Mouse (Mus musculus): Measurements from ENCODE around the gene Kif22. TPM values are rescaled to one million over a fixed set of nuclear protein-coding genes. Genes with fewer than 3 reads are reported as not detected.

Kif22 gene
- total and polyA plus RNA-seq, 3 experiments = 57.7 to 298 (median 119) TPM

GRCm38 (mm10) chr7:127024755-127025555 lies 17.3 kb downstream of the Kif22 start (continued):
- TF ChIP-seq CTCF (IDR thresholded peaks at IDR 0.05 in 2 of 3, conservative IDR thresholded peaks at IDR 0.05 in 1 of 3; ENCODE audit: control insufficient read depth in 1 of 3, insufficient read depth in 1 of 3, low read depth in 2 of 3, low read length in 3 of 3, poor library complexity in 1 of 3, severe bottlenecking in 1 of 3) = peak; percentile 26 to 52 (median 27); a peak in 5 of 6 replicates
- no peak for TF ChIP-seq NELFE (IDR thresholded peaks at IDR 0.05; ENCODE audit: low read depth, low read length)
- TF ChIP-seq TCF12 (IDR thresholded peaks at IDR 0.05; ENCODE audit: low read depth, low read length) = no peak; the same call in 1 of the 2 replicates
- TF ChIP-seq GATA1 (IDR thresholded peaks at IDR 0.05; ENCODE audit: low read depth, low read length) = no peak
- TF ChIP-seq ZMIZ1 (IDR thresholded peaks at IDR 0.05; ENCODE audit: low read depth, low read length) = no peak
- peak; percentile 67 for TF ChIP-seq POLR2AphosphoS2 (IDR thresholded peaks at IDR 0.05; ENCODE audit: low read length)
- 0 out of 2 replicates have a peak, but pooled peaks have one; percentile 37 for TF ChIP-seq POLR2AphosphoS5 (IDR thresholded peaks at IDR 0.05; ENCODE audit: borderline replicate concordance, low read depth, low read length)
- TF ChIP-seq HCFC1 (IDR thresholded peaks at IDR 0.05; ENCODE audit: low read depth, low read length) = no peak; the same call in 1 of the 2 replicates
- peak; percentile 63 for TF ChIP-seq SIN3A (IDR thresholded peaks at IDR 0.05; ENCODE audit: low read length)
- no peak for TF ChIP-seq E2F4 (IDR thresholded peaks at IDR 0.05; ENCODE audit: borderline replicate concordance, low read depth, low read length)
- no peak for TF ChIP-seq BHLHE40 (IDR thresholded peaks at IDR 0.05; ENCODE audit: borderline replicate concordance, low read depth, low read length)
- no peak for TF ChIP-seq ELF1 (IDR thresholded peaks at IDR 0.05; ENCODE audit: low read depth, low read length)
- no peak; a peak in 1 of 4 replicates for TF ChIP-seq EP300 (IDR thresholded peaks at IDR 0.05; ENCODE audit: low read depth in 1 of 2, low read length in 2 of 2)
- TF ChIP-seq MXI1 (IDR thresholded peaks at IDR 0.05; ENCODE audit: low read depth, low read length) = peak; percentile 83
- no peak for TF ChIP-seq GABPA (IDR thresholded peaks at IDR 0.05; ENCODE audit: low read depth, low read length)
- no peak for TF ChIP-seq USF2 (IDR thresholded peaks at IDR 0.05; ENCODE audit: borderline replicate concordance in 1 of 2, insufficient read depth in 1 of 2, low read depth in 1 of 2, low read length in 2 of 2)
- TF ChIP-seq RCOR1 (IDR thresholded peaks at IDR 0.05; ENCODE audit: low read depth, low read length) = no peak
- TF ChIP-seq MAZ (IDR thresholded peaks at IDR 0.05; ENCODE audit: low read depth, low read length) = no peak
- TF ChIP-seq POLR2A (IDR thresholded peaks at IDR 0.05; ENCODE audit: control insufficient read depth in 1 of 2, insufficient read depth in 1 of 2, low read depth in 1 of 2, low read length in 2 of 2, poor library complexity in 1 of 2) = peak; percentile 48 to 79; a peak in 2 of 4 replicates

DNA sequence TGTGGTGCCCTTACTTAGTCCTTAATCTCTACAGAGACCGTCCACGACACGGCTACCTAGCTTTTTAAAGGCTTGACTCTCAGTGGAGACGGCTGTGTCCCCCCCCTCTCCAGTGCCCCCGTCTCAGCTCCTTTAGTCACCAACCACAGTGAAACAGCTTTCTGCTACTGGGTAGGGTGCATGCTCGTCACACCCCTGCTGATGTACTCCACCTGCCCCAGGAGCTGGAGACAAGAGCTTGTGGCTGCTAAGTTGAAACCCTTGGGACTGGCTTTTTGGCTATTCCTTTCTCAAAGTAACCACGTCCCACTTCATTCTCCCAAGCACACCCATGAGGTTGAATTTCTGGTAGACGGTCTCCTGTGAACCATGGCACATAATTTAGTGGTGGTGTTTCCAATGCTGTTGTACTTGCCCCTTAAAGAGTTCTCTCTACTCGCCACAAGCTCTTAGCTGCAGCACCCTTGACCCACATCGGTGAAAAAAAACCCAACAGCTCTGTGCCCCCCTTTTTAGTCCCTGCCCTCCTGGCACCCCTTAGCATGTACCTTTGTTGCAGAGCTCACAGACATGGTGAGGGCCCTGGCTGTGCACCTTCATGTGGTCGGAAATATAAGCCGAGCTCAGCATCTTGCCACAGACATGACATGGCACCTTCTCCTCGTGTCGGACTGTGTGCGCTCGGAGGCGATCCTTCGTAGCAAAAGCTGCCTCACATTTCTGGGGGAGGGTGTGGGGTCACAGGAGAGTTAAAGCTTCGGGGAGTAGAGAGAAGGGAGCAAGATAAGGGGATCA lies 18.2 kb downstream of the Kif22 start:
- peak overlapping the region; percentile 59 to 86 for H3K4me3 ChIP-seq (ENCODE audit: control insufficient read depth in 1 of 2, insufficient read depth in 1 of 2, low read depth in 2 of 2, low read length in 2 of 2)
- H3K79me2 ChIP-seq (ENCODE audit: control insufficient read depth, insufficient read depth, low read length, poor library complexity) = peaks cover 41% of the 10 kb centered on the region
- H3K4me1 ChIP-seq (ENCODE audit: control insufficient read depth in 1 of 2, insufficient read depth in 2 of 2, low read length in 2 of 2) = peaks cover 4 to 30% of the 10 kb centered on the region in 2 experiments; a peak in 3 of 4 replicates
- peaks cover 2 to 28% of the 10 kb centered on the region in 2 experiments; a peak in 3 of 4 replicates for H3K36me3 ChIP-seq (ENCODE audit: control insufficient read depth in 1 of 2, insufficient read depth in 2 of 2, low read length in 2 of 2)
- no peaks in the 10 kb centered on the region for H3K9me3 ChIP-seq (replicated peaks; ENCODE audit: insufficient read depth, low read length)
- TF ChIP-seq BHLHE40 (IDR thresholded peaks at IDR 0.05; ENCODE audit: borderline replicate concordance, low read depth, low read length) (no peak), MYB (IDR thresholded peaks at IDR 0.05; ENCODE audit: low read depth, low read length) (no peak), E2F4 (IDR thresholded peaks at IDR 0.05; ENCODE audit: borderline replicate concordance, low read depth, low read length) (no peak), MAX (IDR thresholded peaks at IDR 0.05; ENCODE audit: low read length) (no peak), SMC3 (IDR thresholded peaks at IDR 0.05; ENCODE audit: low read depth, low read length) (no peak), ZMIZ1 (IDR thresholded peaks at IDR 0.05; ENCODE audit: low read depth, low read length) (no peak), CHD1 (IDR thresholded peaks at IDR 0.05; ENCODE audit: low read depth, low read length) (0 out of 2 replicates have a peak, but pooled peaks have one; percentile 36), KAT2A (conservative IDR thresholded peaks at IDR 0.05; ENCODE audit: low read depth, low read length) (no peak), MXI1 (IDR thresholded peaks at IDR 0.05; ENCODE audit: low read depth, low read length) (peak; percentile 67), ZKSCAN1 (IDR thresholded peaks at IDR 0.05; ENCODE audit: low read depth, low read length) (no peak)
- peak overlapping the region; percentile 93 for H3K27ac ChIP-seq (ENCODE audit: control insufficient read depth, low read depth, low read length)
- peak overlapping the region; percentile 97 for H3K9ac ChIP-seq (ENCODE audit: control insufficient read depth, low read depth, low read length, poor library complexity, severe bottlenecking)
- DNase-seq (ENCODE audit: low read depth, low spot score) = peak; percentile 59
- no peaks in the 10 kb centered on the region for H3K27me3 ChIP-seq (ENCODE audit: control insufficient read depth in 1 of 2, insufficient read depth in 2 of 2, low read length in 2 of 2)
